Mouse (Mus musculus) E14TG2a.4 (cell line): ENCODE results near the gene Grk2.

ENCODE experiments used
- H3K27me3 ChIP-seq: 2 replicates; pipeline ENCODE4 v1.6.1; 2014; ENCODE audit warnings: low read length, control low read depth; ENCODE audit not compliant: insufficient read depth
- H3K36me3 ChIP-seq: 2 replicates; pipeline ENCODE4 v1.6.1; 2014; ENCODE audit warnings: low read length, control low read depth; ENCODE audit not compliant: insufficient read depth
- H3K4me1 ChIP-seq: replicated peaks from 2 replicates; pipeline ENCODE4 v1.6.1; 2014; ENCODE audit warnings: low read depth, low read length, control low read depth
- H3K4me3 ChIP-seq: replicated peaks from 2 replicates; pipeline ENCODE4 v1.5.1; 2014; ENCODE audit warnings: mild to moderate bottlenecking, low read length
- H3K9me3 ChIP-seq: 2 replicates; pipeline ENCODE4 v1.6.1; 2014; ENCODE audit warnings: low read length, control low read depth
- CTCF ChIP-seq: conservative IDR thresholded peaks from 2 replicates; pipeline ENCODE4 v1.5.1; 2014; ENCODE audit warnings: low read length
- NANOG ChIP-seq: IDR thresholded peaks from 2 replicates; pipeline ENCODE4 v1.6.1; 2014; ENCODE audit warnings: borderline replicate concordance, low read length, mixed read lengths
- POU5F1 ChIP-seq: IDR thresholded peaks from 2 replicates; pipeline ENCODE4 v1.6.1; 2014; ENCODE audit warnings: low read length, borderline replicate concordance

Grk2 gene

DNA sequence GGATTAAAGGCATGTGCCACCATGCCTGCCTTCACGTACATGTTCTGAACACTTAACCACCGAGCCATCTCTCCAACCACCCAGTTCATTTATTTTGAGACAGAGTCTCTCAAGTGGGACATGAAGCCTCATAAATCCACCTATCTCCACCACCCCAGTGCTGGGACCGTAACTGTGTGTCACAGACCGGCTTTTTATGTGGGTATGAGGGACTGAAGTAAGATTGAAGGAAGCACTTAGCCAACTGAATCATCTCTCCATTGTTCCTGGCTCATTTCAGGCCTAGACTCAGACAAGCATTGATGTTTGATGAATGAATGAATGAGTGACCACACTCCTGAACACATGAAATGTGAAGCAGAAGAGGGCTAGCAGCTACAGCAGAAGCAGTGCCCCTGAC is 3.3 kb upstream of the Grk2 start:
- peaks cover 8% of the 10 kb centered on the region; the same call in 1 of the 2 replicates for H3K27me3 ChIP-seq
- H3K4me3 ChIP-seq, result no peak overlapping the region
- TF ChIP-seq NANOG, result no peak
- no peak for TF ChIP-seq CTCF
- TF ChIP-seq POU5F1, result no peak
- H3K4me1 ChIP-seq, result peaks cover 18% of the 10 kb centered on the region
- no peaks in the 10 kb centered on the region for H3K36me3 ChIP-seq
- H3K9me3 ChIP-seq, result no peaks in the 10 kb centered on the region

DNA sequence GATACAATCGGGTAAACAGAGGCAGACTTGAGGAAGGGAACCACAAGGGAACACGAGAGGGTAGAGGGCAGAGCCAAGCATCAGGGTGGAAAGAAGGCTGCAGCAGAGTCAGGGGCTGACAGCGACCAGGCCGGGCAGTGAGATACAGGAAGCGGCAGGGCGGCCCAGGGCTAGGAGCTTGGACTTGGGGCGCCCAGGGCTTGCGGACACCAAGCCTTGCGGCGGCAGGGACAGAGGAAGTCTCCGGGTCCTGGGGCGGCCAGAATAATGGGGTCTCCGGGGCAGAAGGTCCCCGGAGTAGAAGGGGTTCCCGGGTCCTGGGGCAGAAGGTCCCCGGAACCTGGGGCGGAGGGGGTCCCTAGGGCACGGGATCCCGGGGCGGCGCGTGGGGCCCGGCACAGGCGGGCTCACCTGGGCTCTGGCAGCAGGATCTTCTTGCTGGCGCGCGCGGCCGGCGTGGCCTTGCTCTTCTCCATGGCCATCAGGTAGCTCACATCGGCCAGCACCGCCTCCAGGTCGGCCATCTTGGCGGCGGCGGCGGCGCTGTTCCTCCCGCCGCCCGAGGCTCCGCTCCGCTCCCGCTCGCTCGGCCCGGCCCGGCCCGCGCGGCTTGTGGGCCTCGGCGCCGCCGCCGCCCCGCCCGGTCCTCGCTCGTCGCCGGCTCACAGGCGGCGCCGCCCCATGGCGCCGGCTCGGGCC is 382 bp downstream of the Grk2 start:
- TF ChIP-seq NANOG (no peak), CTCF (no peak), POU5F1 (no peak)
- H3K4me3 ChIP-seq, result peak overlapping the region; percentile 95
- peaks cover 8% of the 10 kb centered on the region; the same call in 1 of the 2 replicates for H3K27me3 ChIP-seq
- H3K36me3 ChIP-seq, result peaks cover 7% of the 10 kb centered on the region; the same call in 1 of the 2 replicates
- H3K4me1 ChIP-seq, result peaks cover 54% of the 10 kb centered on the region
- H3K9me3 ChIP-seq, result no peaks in the 10 kb centered on the region

DNA sequence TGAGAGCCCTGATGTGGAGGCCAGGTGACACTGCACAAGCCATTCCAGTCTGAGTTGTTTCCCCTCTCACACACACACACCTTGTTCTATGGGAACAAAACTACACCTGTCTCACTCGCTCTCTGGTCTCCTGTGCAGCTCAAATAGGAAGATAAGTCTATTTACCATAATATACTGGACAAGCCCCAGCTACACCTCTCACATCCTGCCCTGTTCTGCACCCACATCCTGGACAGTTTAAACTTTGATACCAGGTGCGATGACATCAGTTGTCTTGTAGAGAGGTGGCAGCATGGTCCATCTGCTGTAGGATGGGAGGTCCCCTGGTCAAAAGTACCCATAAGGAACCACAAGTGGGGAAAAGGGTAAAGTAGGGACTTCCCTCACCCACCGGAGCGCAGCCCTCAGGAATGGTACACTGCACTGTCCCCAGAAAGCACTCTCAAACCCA is 1.1 kb downstream of the Grk2 start:
- Histone ChIP-seq H3K27me3 (peaks cover 8% of the 10 kb centered on the region; the same call in 1 of the 2 replicates), H3K4me3 (peak overlapping the region; percentile 95)
- no peak for TF ChIP-seq CTCF
- no peak for TF ChIP-seq POU5F1
- no peak for TF ChIP-seq NANOG

DNA sequence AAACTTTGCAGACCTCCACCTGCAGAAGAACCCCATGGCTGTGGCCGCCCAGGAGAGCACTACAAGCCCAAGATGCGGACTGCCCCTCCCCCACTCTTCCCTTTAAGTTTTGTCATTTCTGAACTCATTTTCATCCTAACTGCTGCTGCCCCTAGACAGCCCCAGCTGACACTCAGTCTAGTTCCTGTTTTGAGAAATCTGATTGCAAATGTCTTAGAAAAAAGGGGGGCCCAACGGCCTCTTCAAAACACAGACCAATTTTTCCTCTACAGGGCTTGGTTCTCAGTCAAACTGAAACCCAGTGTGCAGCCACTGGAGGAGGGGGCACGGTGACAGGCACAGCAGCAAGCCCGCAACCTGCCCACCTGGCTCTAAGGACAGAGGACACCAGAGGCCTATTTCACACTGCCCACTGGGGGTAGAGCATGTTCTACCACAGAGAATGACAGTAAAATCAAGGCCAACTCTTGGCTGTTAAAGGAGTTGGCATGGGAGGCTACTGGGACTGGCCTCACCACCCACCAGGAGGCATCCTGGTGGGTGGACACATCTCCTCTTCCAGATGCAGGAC is 1.7 kb downstream of the Grk2 start:
- H3K4me3 ChIP-seq, result peak overlapping the region; percentile 95
- no peak for TF ChIP-seq POU5F1
- no peak for TF ChIP-seq CTCF
- TF ChIP-seq NANOG, result no peak
- H3K27me3 ChIP-seq, result peaks cover 8% of the 10 kb centered on the region; the same call in 1 of the 2 replicates
- peaks cover 67% of the 10 kb centered on the region for H3K4me1 ChIP-seq
- peaks cover 7% of the 10 kb centered on the region; the same call in 1 of the 2 replicates for H3K36me3 ChIP-seq
- H3K9me3 ChIP-seq, result no peaks in the 10 kb centered on the region

More for the DNA sequence above, 1.1 kb downstream of the Grk2 start:
- peaks cover 62% of the 10 kb centered on the region for H3K4me1 ChIP-seq
- no peaks in the 10 kb centered on the region for H3K9me3 ChIP-seq
- H3K36me3 ChIP-seq, result peaks cover 7% of the 10 kb centered on the region; the same call in 1 of the 2 replicates

DNA sequence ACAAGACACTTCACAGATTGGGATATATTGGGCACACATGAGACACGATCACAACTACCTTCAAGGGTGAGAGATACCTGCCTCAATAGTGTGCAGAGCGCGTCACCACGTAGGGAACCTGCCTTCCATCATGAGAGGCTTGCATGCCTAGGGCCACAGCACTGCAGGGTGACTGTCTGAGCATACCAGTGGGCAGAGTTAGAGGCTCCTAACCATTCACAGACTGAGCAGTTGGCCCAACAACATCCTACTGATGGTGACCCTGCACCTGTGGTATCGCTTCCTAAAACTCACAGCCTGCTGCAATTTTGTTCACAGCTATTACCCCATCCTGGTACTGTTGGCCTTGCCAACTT is 2.4 kb downstream of the Grk2 start:
- H3K27me3 ChIP-seq, result peaks cover 8% of the 10 kb centered on the region; the same call in 1 of the 2 replicates
- TF ChIP-seq POU5F1, result no peak
- no peak for TF ChIP-seq NANOG
- no peak for TF ChIP-seq CTCF
- H3K9me3 ChIP-seq, result no peaks in the 10 kb centered on the region
- peaks cover 13% of the 10 kb centered on the region; the same call in 1 of the 2 replicates for H3K36me3 ChIP-seq
- H3K4me3 ChIP-seq, result no peak overlapping the region
- peaks cover 75% of the 10 kb centered on the region for H3K4me1 ChIP-seq

DNA sequence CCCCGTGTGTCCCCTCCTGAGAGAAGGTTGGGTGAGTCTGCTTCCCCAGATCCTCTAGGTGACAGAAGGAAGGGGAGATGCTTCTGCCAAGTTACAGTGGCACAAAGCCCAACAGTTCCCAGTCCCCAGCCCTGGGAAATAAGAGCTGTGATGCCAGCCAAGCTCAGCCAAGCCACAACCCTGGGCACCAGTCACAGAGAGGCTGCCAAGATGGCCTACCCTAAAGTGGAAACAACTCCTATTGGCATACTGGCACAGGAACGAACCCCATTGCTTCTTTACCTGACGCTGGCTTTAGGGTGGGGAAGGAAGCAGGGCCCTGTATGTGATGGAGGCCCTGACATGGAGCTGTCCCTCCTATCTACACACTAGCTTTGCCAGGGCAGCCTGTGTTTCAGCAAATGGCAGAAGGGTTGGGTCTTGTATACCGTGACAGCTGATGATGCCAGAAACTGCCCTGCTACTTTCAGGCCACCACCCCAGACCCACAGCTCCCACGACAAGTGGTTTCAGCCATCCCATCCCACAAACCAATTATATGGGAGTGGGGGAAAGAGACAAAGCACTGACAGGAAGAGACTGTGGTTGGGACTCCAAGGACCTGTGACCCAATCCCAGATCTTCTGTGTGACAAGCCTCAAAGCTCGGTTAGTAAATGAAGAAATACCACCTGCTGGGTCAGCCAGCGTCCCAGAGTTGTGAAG is 2.9 kb downstream of the Grk2 start:
- Histone ChIP-seq H3K27me3 (peaks cover 5% of the 10 kb centered on the region; the same call in 1 of the 2 replicates), H3K9me3 (no peaks in the 10 kb centered on the region), H3K4me1 (peaks cover 80% of the 10 kb centered on the region), H3K36me3 (peaks cover 13% of the 10 kb centered on the region; the same call in 1 of the 2 replicates), H3K4me3 (peak overlapping the region; percentile 51)
- no peak for TF ChIP-seq NANOG
- TF ChIP-seq CTCF, result no peak
- TF ChIP-seq POU5F1, result no peak

DNA sequence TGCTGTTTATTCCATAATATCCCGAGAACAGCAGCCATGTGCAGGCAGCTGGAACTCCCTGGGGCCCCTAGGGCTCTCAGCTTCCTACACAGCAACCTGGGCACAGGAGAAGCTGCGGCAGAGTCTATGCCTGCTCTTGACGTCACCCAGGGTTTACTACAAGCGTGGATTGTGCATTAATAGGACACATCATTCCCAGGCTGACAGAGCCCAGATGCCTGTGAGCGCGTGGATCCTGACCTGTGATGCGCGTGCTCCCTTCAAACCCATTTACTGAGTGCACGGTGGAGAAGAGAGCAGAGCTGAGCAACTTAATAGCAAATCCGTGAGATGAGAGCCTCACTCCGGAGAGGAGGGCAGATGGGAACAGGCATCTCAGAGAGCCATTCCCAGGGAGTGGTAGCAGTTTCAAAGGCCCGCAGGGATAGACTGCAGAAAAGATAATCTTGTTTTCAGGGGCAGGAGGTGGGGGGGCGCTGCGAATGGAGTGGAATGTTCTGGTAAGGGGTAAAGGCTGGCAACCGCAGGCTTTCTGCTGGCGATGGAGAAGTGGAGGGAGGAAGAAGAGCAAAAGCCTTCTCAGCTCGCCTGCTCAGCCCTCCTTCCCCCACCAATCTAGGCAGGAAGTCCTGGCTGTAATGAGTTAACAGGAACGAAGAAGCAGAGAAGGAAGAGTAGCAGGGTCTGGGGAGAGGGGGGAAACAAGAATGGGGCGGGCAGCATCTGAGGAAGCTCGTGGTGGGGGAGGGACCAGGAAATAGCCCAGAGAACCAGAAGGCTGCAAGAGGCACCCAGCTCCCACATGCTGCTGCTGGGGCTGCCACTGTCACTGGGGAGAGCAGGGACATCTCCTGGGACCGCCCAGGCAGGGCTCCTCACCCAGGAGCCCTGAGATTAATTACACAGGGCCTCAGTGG is 4.0 kb downstream of the Grk2 start:
- H3K9me3 ChIP-seq, result no peaks in the 10 kb centered on the region
- peaks cover 91% of the 10 kb centered on the region for H3K4me1 ChIP-seq
- H3K4me3 ChIP-seq, result peak overlapping the region; percentile 51
- peaks cover 17% of the 10 kb centered on the region; the same call in 1 of the 2 replicates for H3K36me3 ChIP-seq
- TF ChIP-seq NANOG, result no peak
- no peak for TF ChIP-seq CTCF
- TF ChIP-seq POU5F1, result no peak
- H3K27me3 ChIP-seq, result peaks cover 1% of the 10 kb centered on the region; the same call in 1 of the 2 replicates
